Mouse (Mus musculus) liver, embryonic 12.5 days (tissue): Measurements from ENCODE around the gene Styx. TPM values are rescaled to one million over a fixed set of nuclear protein-coding genes. Genes with fewer than 3 reads are reported as not detected.
"Not testable (repeated sequence)": the region's sequence is repeated elsewhere in the genome, so short reads cannot be mapped to it uniquely, and the experiment has no call there.

Experiments used
- ATAC-seq: fragments of 200-750 bp; cut with Nextera tagmentation; 2 replicates; pipeline ENCODE4 v1.8.0; 2017; ENCODE audit warnings: moderate number of reproducible peaks, mild to moderate bottlenecking, moderate library complexity
- H3K27ac ChIP-seq: fragments of 300-500 bp; sonication (generic); 2 replicates; pipeline ENCODE4 v1.5.1; 2016; ENCODE audit warnings: mild to moderate bottlenecking
- H3K27me3 ChIP-seq: fragments of 300-500 bp; sonication (generic); replicated peaks from 2 replicates; pipeline ENCODE4 v1.6.1; 2016; ENCODE audit warnings: mild to moderate bottlenecking, moderate library complexity
- H3K36me3 ChIP-seq: fragments of 300-500 bp; sonication (generic); 2 replicates; pipeline ENCODE4 v1.6.1; 2016; ENCODE audit warnings: mild to moderate bottlenecking, moderate library complexity
- H3K4me1 ChIP-seq: fragments of 300-500 bp; sonication (generic); 2 replicates; pipeline ENCODE4 v1.6.1; 2016
- H3K4me2 ChIP-seq: fragments of 300-500 bp; sonication (generic); 2 replicates; pipeline ENCODE4 v1.6.1; 2016; ENCODE audit warnings: mild to moderate bottlenecking, moderate library complexity
- H3K4me3 ChIP-seq: fragments of 300-500 bp; sonication (generic); 2 replicates; pipeline ENCODE4 v1.5.1; 2016; ENCODE audit warnings: mild to moderate bottlenecking, moderate library complexity
- H3K9ac ChIP-seq: fragments of 300-500 bp; sonication (generic); 2 replicates; pipeline ENCODE4 v1.6.1; 2016; ENCODE audit warnings: mild to moderate bottlenecking, moderate library complexity
- H3K9me3 ChIP-seq: fragments of 300-500 bp; sonication (generic); replicated peaks from 2 replicates; pipeline ENCODE4 v1.6.1; 2016; ENCODE audit warnings: mild to moderate bottlenecking, moderate library complexity
- WGBS: fragments of 180-500 bp; shearing (Covaris S2); methylation state at CpG from one replicate; pipeline ENCODE4 v1.1.7; 2016; ENCODE audit not compliant: insufficient replicate concordance; 5-methylcytosine and 5-hydroxymethylcytosine counted together
- microRNA-seq: library from miRNA; unstranded; fragments of <30 nt; microRNA quantifications from one replicate; pipeline ENCODE4, GENCODE M21; 2017
- polyA plus RNA-seq: library from polyadenylated mRNA; unstranded; fragments of >200 nt; fragmentation: Nextera tagmentation; extraction: Ambion mirVana; gene quantifications from 2 replicates; pipeline ENCODE4 v1.2.1, GENCODE M21; 2016

Gene Styx
- polyA plus RNA-seq, 1 experiment from 2014 or later = 30.3 TPM

DNA sequence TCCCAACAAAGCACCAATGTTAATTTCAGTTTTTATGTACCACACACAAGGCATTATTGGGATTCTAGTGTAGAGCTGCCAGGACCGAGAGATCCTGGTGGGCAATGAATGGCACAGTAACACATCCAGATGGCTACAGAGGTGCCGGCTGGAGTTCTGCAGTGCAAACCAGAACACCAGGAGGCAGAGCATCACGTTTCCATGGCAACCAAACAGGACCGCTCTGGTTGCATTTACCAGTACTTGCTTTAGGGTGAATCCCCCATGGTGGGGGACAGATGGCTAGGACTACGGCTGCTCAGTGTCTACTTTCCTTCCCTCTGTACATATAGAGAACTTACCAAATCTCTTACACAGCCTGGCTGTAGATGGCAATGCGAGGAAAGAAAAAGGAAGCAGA lies 111.5 kb downstream of the Styx start:
- Histone ChIP-seq H3K4me2 (no peak overlapping the region), H3K4me3 (no peak overlapping the region), H3K36me3 (peaks cover 41% of the 10 kb centered on the region), H3K9me3 (no peaks in the 10 kb centered on the region), H3K27me3 (no peaks in the 10 kb centered on the region), H3K9ac (no peak overlapping the region), H3K27ac (no peak overlapping the region), H3K4me1 (peaks cover 8% of the 10 kb centered on the region; the same call in 1 of the 2 replicates)
- no peak for ATAC-seq
- 63% methylated on average over 6 of the region's 6 CpGs for WGBS

DNA sequence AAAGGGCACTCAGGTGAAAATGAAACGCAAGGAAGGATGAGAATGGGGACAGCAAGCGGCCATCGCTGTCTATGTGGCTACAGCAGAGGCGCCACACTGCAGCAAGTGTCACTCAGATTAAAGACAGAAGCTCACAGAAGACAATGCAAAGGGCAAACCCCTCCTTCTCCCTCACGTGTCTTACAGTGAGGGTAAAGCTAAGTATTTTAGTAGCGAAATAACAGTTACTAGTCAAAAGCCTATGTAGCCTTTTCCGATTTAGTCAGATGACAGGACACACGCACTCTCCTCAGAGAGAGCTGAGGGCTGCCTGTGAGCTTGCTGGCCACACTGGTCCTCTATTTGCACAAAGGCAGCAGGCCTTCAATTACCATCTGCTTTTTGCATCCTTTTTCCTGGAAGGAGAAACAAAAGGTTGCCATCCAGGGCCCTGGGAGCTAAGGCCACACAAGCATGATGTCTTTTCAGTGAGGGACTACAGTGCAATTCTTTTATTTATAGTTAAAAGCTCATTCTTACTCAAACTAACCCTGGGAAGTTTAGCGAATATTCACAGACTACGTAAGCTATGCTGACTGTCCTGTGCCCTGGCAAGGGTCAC lies 112.1 kb downstream of the Styx start:
- peaks cover 8% of the 10 kb centered on the region; the same call in 1 of the 2 replicates for H3K4me1 ChIP-seq
- H3K36me3 ChIP-seq = peaks cover 42% of the 10 kb centered on the region
- no peak overlapping the region for H3K4me3 ChIP-seq
- H3K9ac ChIP-seq = no peak overlapping the region
- H3K27ac ChIP-seq = peak overlapping the region; percentile 65; the same call in 1 of the 2 replicates
- WGBS = 68% methylated on average over 10 of the region's 10 CpGs
- no peaks in the 10 kb centered on the region for H3K27me3 ChIP-seq
- H3K9me3 ChIP-seq = no peaks in the 10 kb centered on the region
- H3K4me2 ChIP-seq = no peak overlapping the region
- ATAC-seq = no peak

DNA sequence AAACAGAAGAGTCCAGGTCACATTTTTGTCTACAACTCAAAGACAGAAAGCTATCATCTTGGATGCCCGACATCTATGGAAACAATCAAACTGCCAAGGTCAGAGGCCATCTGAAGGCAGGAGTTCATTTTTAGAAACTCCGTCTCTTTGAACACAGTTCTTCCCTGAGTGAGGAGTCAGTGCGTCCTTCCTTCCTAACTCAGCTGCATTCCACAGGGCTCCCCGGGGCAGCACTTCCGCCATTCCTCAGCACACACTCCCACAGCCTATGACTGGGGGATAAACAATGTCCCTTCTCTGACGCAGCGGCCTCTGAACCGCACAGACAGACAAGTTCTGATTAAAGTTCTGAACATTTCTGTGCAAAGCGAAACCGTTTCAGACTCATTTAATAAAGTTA lies 112.7 kb downstream of the Styx start:
- peak; percentile 60; the same call in 1 of the 2 replicates for ATAC-seq
- Histone ChIP-seq H3K4me2 (no peak overlapping the region), H3K9me3 (no peaks in the 10 kb centered on the region), H3K27ac (peak overlapping the region; percentile 65; the same call in 1 of the 2 replicates), H3K27me3 (no peaks in the 10 kb centered on the region), H3K4me1 (peaks cover 8% of the 10 kb centered on the region; the same call in 1 of the 2 replicates), H3K36me3 (peaks cover 42% of the 10 kb centered on the region), H3K9ac (no peak overlapping the region), H3K4me3 (no peak overlapping the region)
- 29% methylated on average over 10 of the region's 10 CpGs for WGBS

DNA sequence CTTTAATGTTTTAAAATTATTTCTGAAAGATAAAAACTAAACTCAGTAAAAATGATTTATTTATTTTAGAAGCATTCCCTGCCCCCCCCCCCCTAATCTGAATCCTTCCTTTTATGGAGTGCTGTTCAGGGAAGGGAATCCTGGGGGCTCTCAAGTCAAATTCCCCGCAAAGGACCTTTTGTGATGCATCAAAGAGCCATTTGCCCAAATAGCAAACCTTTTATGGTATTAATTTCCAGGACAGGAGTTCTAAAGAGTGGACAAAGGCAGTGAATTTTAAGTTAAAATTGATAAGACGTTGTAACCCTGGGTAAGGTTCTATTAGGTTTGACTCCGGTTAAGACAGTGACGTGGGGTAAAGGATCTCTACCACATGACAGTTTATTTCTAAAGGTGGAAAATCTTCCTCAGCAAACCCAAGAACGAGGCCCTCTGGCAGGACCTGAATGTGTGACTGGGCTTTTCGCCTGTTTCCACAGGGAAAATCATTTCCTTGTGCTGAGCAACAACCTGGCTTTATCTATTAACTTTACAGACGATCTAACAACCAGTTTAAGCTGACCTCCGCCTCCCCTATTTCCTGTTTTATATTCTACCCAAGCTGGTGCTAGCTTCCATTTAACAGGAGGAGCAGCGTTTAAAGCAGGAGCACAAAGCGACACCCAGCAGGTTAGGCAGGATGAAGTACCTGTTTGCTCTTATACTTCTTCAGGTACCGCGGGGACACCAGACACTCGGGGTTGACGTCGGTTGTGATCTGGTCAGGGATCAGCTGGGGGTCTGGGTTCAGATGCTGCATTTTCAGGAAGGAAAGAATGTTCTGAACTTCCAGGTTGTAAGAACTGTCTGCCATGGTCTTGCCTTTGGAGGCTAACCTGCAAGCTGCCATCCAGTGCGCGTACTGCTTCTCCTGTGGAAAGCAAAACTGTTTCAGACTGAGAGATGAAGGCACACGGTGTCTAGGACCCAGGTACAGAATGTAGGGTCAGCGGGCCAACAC lies 113.4 kb downstream of the Styx start:
- no peak overlapping the region for H3K4me3 ChIP-seq
- peak overlapping the region; percentile 33; the same call in 1 of the 2 replicates for H3K27ac ChIP-seq
- WGBS = 68% methylated on average over 19 of the region's 19 CpGs
- no peak overlapping the region for H3K4me2 ChIP-seq
- H3K4me1 ChIP-seq = peaks cover 8% of the 10 kb centered on the region; the same call in 1 of the 2 replicates
- H3K9me3 ChIP-seq = no peaks in the 10 kb centered on the region
- H3K36me3 ChIP-seq = peaks cover 45% of the 10 kb centered on the region
- no peaks in the 10 kb centered on the region for H3K27me3 ChIP-seq
- ATAC-seq = no peak
- H3K9ac ChIP-seq = no peak overlapping the region

DNA sequence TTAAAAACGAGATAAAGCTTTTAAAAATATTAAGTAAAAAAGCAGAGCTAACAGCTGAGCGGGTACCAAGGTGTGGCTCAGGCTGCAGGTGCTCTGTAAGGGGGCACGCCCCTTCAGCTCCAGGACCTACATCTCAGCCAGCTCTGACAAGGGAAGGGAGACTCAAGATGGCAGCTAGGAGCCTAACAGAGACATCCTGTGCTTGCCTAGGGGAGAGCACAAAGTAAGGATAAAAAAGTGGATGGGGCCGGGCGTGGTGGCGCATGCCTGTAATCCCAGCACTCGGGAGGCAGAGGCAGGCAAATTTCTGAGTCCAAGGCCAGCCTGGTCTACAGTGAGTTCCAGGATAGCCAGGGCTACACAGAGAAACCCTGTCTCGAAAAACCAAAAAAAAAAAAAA lies 115.5 kb downstream of the Styx start:
- H3K27me3 ChIP-seq, H3K27ac ChIP-seq: not testable (repeated sequence)
- peaks cover 45% of the 10 kb centered on the region for H3K36me3 ChIP-seq

DNA sequence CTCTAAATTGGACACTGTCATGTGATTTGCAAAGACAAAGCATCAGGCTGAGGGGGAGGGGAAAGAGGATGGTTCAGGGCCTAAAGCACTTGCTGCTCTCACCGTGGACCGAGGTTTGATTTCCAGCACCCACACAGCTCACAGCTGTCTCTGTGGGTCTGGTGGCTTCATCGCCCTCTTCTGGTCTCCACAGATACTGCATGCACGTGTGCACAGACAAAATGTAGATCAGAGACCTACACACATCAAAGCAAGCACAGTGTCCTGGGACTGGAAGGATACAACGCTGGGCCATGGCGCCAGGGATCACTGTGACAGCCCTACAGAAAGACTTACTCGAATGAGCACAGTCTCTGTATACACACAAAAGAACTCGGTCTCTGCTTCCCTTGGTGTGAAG lies 118.6 kb downstream of the Styx start:
- ATAC-seq = no peak
- Histone ChIP-seq H3K9ac (no peak overlapping the region), H3K4me2 (no peak overlapping the region), H3K4me1 (peaks cover 3% of the 10 kb centered on the region; the same call in 1 of the 2 replicates), H3K27ac (no peak overlapping the region), H3K27me3 (no peaks in the 10 kb centered on the region), H3K9me3 (no peaks in the 10 kb centered on the region), H3K36me3 (peaks cover 38% of the 10 kb centered on the region), H3K4me3 (no peak overlapping the region)
- 82% methylated on average over 8 of the region's 8 CpGs for WGBS

More for the DNA sequence above, 115.5 kb downstream of the Styx start:
- not testable (repeated sequence) for H3K4me3 ChIP-seq, H3K4me2 ChIP-seq, H3K9me3 ChIP-seq, H3K9ac ChIP-seq, H3K4me1 ChIP-seq, ATAC-seq
- WGBS = 75% methylated on average over 8 of the region's 8 CpGs

Small RNAs within 50 kb of the gene (microRNA-seq; reads per million reads assigned to microRNA genes)
- gene Gm25353 = not detected

Other genes starting within 250 kb of the Styx start
- gene Gpr137c, start 131.4 kb upstream of the Styx start, polyA plus RNA-seq = 0.24 and 0.31 TPM in 2 replicates
- gene Txndc16, start 130.8 kb upstream of the Styx start, polyA plus RNA-seq = 2.2 and 2.3 TPM in 2 replicates
- 51.1 and 56.7 TPM in 2 replicates for gene Ero1l, start 32.3 kb upstream of the Styx start, polyA plus RNA-seq
- 130 and 131 TPM in 2 replicates for gene Psmc6, start 21.3 kb upstream of the Styx start, polyA plus RNA-seq
- 33.3 and 35.4 TPM in 2 replicates for gene Gnpnat1, start 53.8 kb downstream of the Styx start, polyA plus RNA-seq
- gene Fermt2, start 179.0 kb downstream of the Styx start, polyA plus RNA-seq = 37.2 and 37.3 TPM in 2 replicates